Mouse (Mus musculus) limb, embryonic 13.5 days (tissue): ENCODE results near the gene Acan. TPM values are rescaled to one million over a fixed set of nuclear protein-coding genes. Genes with fewer than 3 reads are reported as not detected.

Source experiments
- ATAC-seq: fragments of 200-750 bp; cut with Nextera tagmentation; 2 replicates; pipeline ENCODE4 v1.8.0; 2017; ENCODE audit warnings: low read depth, moderate number of reproducible peaks, moderate TSS enrichment; ENCODE audit not compliant: low FRiP score
- H3K27ac ChIP-seq: fragments of 300-500 bp; sonication (generic); 2 replicates; pipeline ENCODE4 v1.5.1; 2015; ENCODE audit warnings: inconsistent platforms, mild to moderate bottlenecking, moderate library complexity
- H3K27me3 ChIP-seq: fragments of 300-500 bp; sonication (generic); 2 replicates; pipeline ENCODE4 v1.6.1; 2015; ENCODE audit warnings: mild to moderate bottlenecking, inconsistent platforms
- H3K36me3 ChIP-seq: fragments of 300-500 bp; sonication (generic); 2 replicates; pipeline ENCODE4 v1.6.1; 2015; ENCODE audit warnings: inconsistent platforms, mild to moderate bottlenecking, moderate library complexity
- H3K4me1 ChIP-seq: fragments of 300-500 bp; sonication (generic); 2 replicates; pipeline ENCODE4 v1.6.1; 2015; ENCODE audit warnings: inconsistent platforms
- H3K4me2 ChIP-seq: fragments of 300-500 bp; sonication (generic); replicated peaks from 2 replicates; pipeline ENCODE4 v1.6.1; 2015; ENCODE audit warnings: inconsistent platforms, mild to moderate bottlenecking, moderate library complexity
- H3K4me3 ChIP-seq: fragments of 300-500 bp; sonication (generic); 2 replicates; pipeline ENCODE4 v1.5.1; 2015; ENCODE audit warnings: moderate library complexity, mild to moderate bottlenecking, inconsistent platforms
- H3K9ac ChIP-seq: fragments of 300-500 bp; sonication (generic); 2 replicates; pipeline ENCODE4 v1.6.1; 2015; ENCODE audit warnings: mild to moderate bottlenecking, inconsistent platforms
- H3K9me3 ChIP-seq: fragments of 300-500 bp; sonication (generic); 2 replicates; pipeline ENCODE4 v1.6.1; 2016; ENCODE audit warnings: inconsistent platforms
- WGBS: fragments of 180-500 bp; shearing (Covaris S2); methylation state at CpG from one replicate; pipeline ENCODE4 v1.1.7; 2015; 5-methylcytosine and 5-hydroxymethylcytosine counted together
- polyA plus RNA-seq: library from polyadenylated mRNA; unstranded; fragments of >200 nt; fragmentation: Nextera tagmentation; extraction: Ambion mirVana; gene quantifications from 2 replicates; pipeline ENCODE4 v1.2.1, GENCODE M21; 2015

The Acan gene
- polyA plus RNA-seq, 1 experiment from 2014 or later = 41.5 TPM

GRCm38 (mm10) chr7:79080572-79081399 is 27.5 kb downstream of the Acan start:
- no peaks in the 10 kb centered on the region for H3K9me3 ChIP-seq
- no peaks in the 10 kb centered on the region for H3K4me1 ChIP-seq
- H3K4me2 ChIP-seq = no peak overlapping the region
- WGBS = 20% methylated on average over 7 of the region's 7 CpGs
- H3K9ac ChIP-seq = no peak overlapping the region
- 0 out of 2 replicates have a peak overlapping the region, but pooled peaks have one; percentile 1 for H3K27ac ChIP-seq
- no peak overlapping the region for H3K4me3 ChIP-seq
- peak; percentile 79 for ATAC-seq
- H3K27me3 ChIP-seq = peaks cover 4% of the 10 kb centered on the region; the same call in 1 of the 2 replicates
- no peaks in the 10 kb centered on the region for H3K36me3 ChIP-seq

GRCm38 (mm10) chr7:79089111-79089510 is 35.8 kb downstream of the Acan start:
- Histone ChIP-seq H3K27me3 (no peaks in the 10 kb centered on the region), H3K9me3 (no peaks in the 10 kb centered on the region), H3K27ac (no peak overlapping the region), H3K4me3 (no peak overlapping the region), H3K36me3 (peaks cover 8% of the 10 kb centered on the region), H3K4me2 (no peak overlapping the region), H3K4me1 (no peaks in the 10 kb centered on the region), H3K9ac (no peak overlapping the region)
- 66% methylated on average over 4 of the region's 4 CpGs for WGBS
- no peak for ATAC-seq

GRCm38 (mm10) chr7:79096492-79096891 is 43.2 kb downstream of the Acan start:
- Histone ChIP-seq H3K27ac (no peak overlapping the region), H3K36me3 (no peaks in the 10 kb centered on the region), H3K27me3 (no peaks in the 10 kb centered on the region; the same call in 1 of the 2 replicates), H3K4me3 (no peak overlapping the region), H3K9me3 (no peaks in the 10 kb centered on the region), H3K4me2 (no peak overlapping the region), H3K4me1 (no peaks in the 10 kb centered on the region), H3K9ac (no peak overlapping the region)
- WGBS = 75% methylated on average over 5 of the region's 5 CpGs
- no peak for ATAC-seq

GRCm38 (mm10) chr7:79113848-79114247 is 60.6 kb downstream of the Acan start:
- no peak for ATAC-seq
- H3K36me3 ChIP-seq = 0 out of 2 replicates have a peak, but pooled peaks cover 6% of the 10 kb centered on the region
- 0 out of 2 replicates have a peak, but pooled peaks cover 2% of the 10 kb centered on the region for H3K4me1 ChIP-seq
- H3K9ac ChIP-seq = no peak overlapping the region
- H3K27ac ChIP-seq = no peak overlapping the region
- H3K9me3 ChIP-seq = no peaks in the 10 kb centered on the region
- no peaks in the 10 kb centered on the region for H3K27me3 ChIP-seq
- no peak overlapping the region for H3K4me2 ChIP-seq
- 47% methylated on average over 4 of the region's 4 CpGs for WGBS
- no peak overlapping the region for H3K4me3 ChIP-seq

- Histone ChIP-seq H3K9ac (no peak overlapping the region), H3K9me3 (no peaks in the 10 kb centered on the region), H3K4me3 (no peak overlapping the region), H3K27me3 (no peaks in the 10 kb centered on the region), H3K4me2 (no peak overlapping the region), H3K36me3 (no peaks in the 10 kb centered on the region), H3K4me1 (no peaks in the 10 kb centered on the region), H3K27ac (no peak overlapping the region)
- 78% methylated on average over 5 of the region's 5 CpGs for WGBS
- ATAC-seq = no peak
Observed at GRCm38 (mm10) chr7:79123465-79123864, 70.2 kb downstream of the Acan start.

GRCm38 (mm10) chr7:79129883-79130282 is 76.6 kb downstream of the Acan start:
- Histone ChIP-seq H3K4me1 (peaks cover 16% of the 10 kb centered on the region), H3K4me2 (peak overlapping the region; percentile 61), H3K4me3 (no peak overlapping the region), H3K9ac (0 out of 2 replicates have a peak overlapping the region, but pooled peaks have one; percentile 54), H3K36me3 (peaks cover 17% of the 10 kb centered on the region), H3K27me3 (peaks cover 12% of the 10 kb centered on the region), H3K9me3 (no peaks in the 10 kb centered on the region), H3K27ac (no peak overlapping the region)
- 16% methylated on average over 8 of the region's 8 CpGs for WGBS
- no peak for ATAC-seq

- Histone ChIP-seq H3K27me3 (peaks cover 12% of the 10 kb centered on the region), H3K27ac (no peak overlapping the region), H3K4me2 (peak overlapping the region; percentile 61), H3K36me3 (peaks cover 22% of the 10 kb centered on the region), H3K9ac (peak overlapping the region; percentile 54; the same call in 1 of the 2 replicates), H3K4me3 (peak overlapping the region; percentile 33), H3K4me1 (peaks cover 16% of the 10 kb centered on the region), H3K9me3 (no peaks in the 10 kb centered on the region)
- WGBS = 12% methylated on average over 13 of the region's 13 CpGs
- ATAC-seq = no peak
Observed at GRCm38 (mm10) chr7:79130385-79130784, 77.1 kb downstream of the Acan start.

GRCm38 (mm10) chr7:79130843-79131444 is 77.7 kb downstream of the Acan start, which contains the start of gene Hapln3:
TSS of gene Hapln3 (minus strand) at chr7:79131018.
- peak within 1 kb of the TSS; percentile 61 for H3K4me2 ChIP-seq
- peaks cover 12% of the 10 kb centered on the region for H3K27me3 ChIP-seq
- ATAC-seq = no peak
- peak within 1 kb of the TSS; percentile 33 for H3K4me3 ChIP-seq
- H3K27ac ChIP-seq = no peak within 1 kb of the TSS
- 3% methylated on average over 19 of the region's 19 CpGs for WGBS
- H3K9me3 ChIP-seq = no peaks in the 10 kb centered on the region
- H3K4me1 ChIP-seq = peaks cover 16% of the 10 kb centered on the region
- H3K36me3 ChIP-seq = peaks cover 27% of the 10 kb centered on the region
- peak within 1 kb of the TSS; percentile 54; the same call in 1 of the 2 replicates for H3K9ac ChIP-seq

GRCm38 (mm10) chr7:79133391-79133790 is 80.1 kb downstream of the Acan start:
- Histone ChIP-seq H3K4me1 (peaks cover 16% of the 10 kb centered on the region), H3K27me3 (peaks cover 12% of the 10 kb centered on the region), H3K36me3 (peaks cover 50% of the 10 kb centered on the region), H3K9ac (no peak overlapping the region), H3K9me3 (no peaks in the 10 kb centered on the region), H3K4me2 (no peak overlapping the region), H3K4me3 (no peak overlapping the region), H3K27ac (no peak overlapping the region)
- ATAC-seq = no peak
- WGBS = 41% methylated on average over 6 of the region's 6 CpGs

- Histone ChIP-seq H3K27ac (no peak overlapping the region), H3K4me2 (no peak overlapping the region), H3K36me3 (peaks cover 88% of the 10 kb centered on the region), H3K4me3 (no peak overlapping the region), H3K27me3 (no peaks in the 10 kb centered on the region), H3K9me3 (no peaks in the 10 kb centered on the region), H3K4me1 (no peaks in the 10 kb centered on the region), H3K9ac (no peak overlapping the region)
- ATAC-seq = no peak
- 57% methylated on average over 6 of the region's 6 CpGs for WGBS
Observed at GRCm38 (mm10) chr7:79139328-79139824, 86.1 kb downstream of the Acan start.

GRCm38 (mm10) chr7:79139891-79140591 is 86.8 kb downstream of the Acan start:
- no peaks in the 10 kb centered on the region for H3K27me3 ChIP-seq
- no peaks in the 10 kb centered on the region for H3K4me1 ChIP-seq
- H3K36me3 ChIP-seq = peaks cover 88% of the 10 kb centered on the region
- no peaks in the 10 kb centered on the region for H3K9me3 ChIP-seq
- H3K27ac ChIP-seq = no peak overlapping the region
- WGBS = 69% methylated on average over 4 of the region's 4 CpGs
- no peak for ATAC-seq
- H3K4me3 ChIP-seq = no peak overlapping the region
- H3K9ac ChIP-seq = no peak overlapping the region
- H3K4me2 ChIP-seq = no peak overlapping the region

GRCm38 (mm10) chr7:79140897-79141296 is 87.6 kb downstream of the Acan start:
- no peaks in the 10 kb centered on the region for H3K4me1 ChIP-seq

More at GRCm38 (mm10) chr7:79140897-79141296, 87.6 kb downstream of the Acan start:
- 38% methylated on average over 8 of the region's 8 CpGs for WGBS
- Histone ChIP-seq H3K4me2 (no peak overlapping the region), H3K4me3 (no peak overlapping the region), H3K27me3 (no peaks in the 10 kb centered on the region), H3K36me3 (peaks cover 83% of the 10 kb centered on the region), H3K9me3 (no peaks in the 10 kb centered on the region), H3K27ac (no peak overlapping the region), H3K9ac (no peak overlapping the region)
- no peak for ATAC-seq
